In the genomic region with DNA sequence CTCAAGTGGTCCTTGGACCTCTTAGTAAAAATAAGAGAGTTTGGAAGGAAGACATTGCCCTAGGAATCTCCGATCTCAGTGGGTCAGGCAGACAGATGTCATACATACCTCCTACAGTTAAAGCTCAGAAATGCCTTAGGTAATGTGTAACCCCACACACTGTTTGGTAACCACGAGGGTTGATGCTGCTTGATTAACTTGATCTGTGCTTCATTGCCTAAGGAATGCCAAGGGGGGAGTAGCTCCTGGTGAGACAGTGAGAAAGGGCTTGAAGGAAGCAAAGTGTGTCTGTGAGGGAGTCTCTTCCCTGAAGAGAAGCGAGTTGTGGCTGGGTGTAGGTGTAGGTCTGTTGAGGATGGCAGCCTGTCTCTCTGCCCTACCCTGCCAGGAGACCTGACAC, we compare ENCODE assay signal across 13 mouse cellular contexts. TPM values are rescaled to one million over a fixed set of nuclear protein-coding genes. Genes with fewer than 3 reads are reported as not detected.
DNase-seq lines count a peak whose midpoint lies in the region; ATAC-seq and TF ChIP-seq lines count a peak whose summit lies in the region.
"Had no signal": no experiment of that assay in that cellular context is flagged by ENCODE, and none has a peak within 500 bp of the region (broad histone marks: within the 10 kb centered on the region; RNA-seq: fewer than 3 reads in every experiment).

No protein-coding gene starts in this region.

- H3K9me3 ChIP-seq in forebrain, embryonic 10.5 days, result no peaks in the 10 kb centered on the region
- H3K9me3 ChIP-seq in forebrain, embryonic 11.5 days (ENCODE audit: control insufficient read depth, low read length), result no peaks in the 10 kb centered on the region
- H3K9me3 ChIP-seq in lung, embryonic 16.5 days (ENCODE audit: control insufficient read depth, low read length), result no peaks in the 10 kb centered on the region
- no peaks in the 10 kb centered on the region for H3K9me3 ChIP-seq in lung, postnatal 0 days (ENCODE audit: low read length)
- no peaks in the 10 kb centered on the region for H3K9me3 ChIP-seq in hindbrain, postnatal 0 days (ENCODE audit: low read length)
- no peaks in the 10 kb centered on the region for H3K9me3 ChIP-seq in limb, embryonic 15.5 days
- H3K9me3 ChIP-seq: heart, embryonic 15.5 days had no signal

- no peak for TF ChIP-seq POLR2A in cerebellum, adult 2 months (IDR thresholded peaks at IDR 0.05; ENCODE audit: borderline replicate concordance, insufficient read depth, low read length)

- H3K9ac ChIP-seq in forebrain, embryonic 11.5 days (ENCODE audit: low read length), result no peak overlapping the region
- peak overlapping the region; percentile 28; the same call in 1 of the 2 replicates for H3K9ac ChIP-seq in lung, embryonic 16.5 days (ENCODE audit: low read length)
- H3K9ac ChIP-seq in lung, postnatal 0 days (replicated peaks; ENCODE audit: low read depth), result no peak overlapping the region
- H3K9ac ChIP-seq in hindbrain, postnatal 0 days (replicated peaks; ENCODE audit: low read length), result 0 out of 2 replicates have a peak overlapping the region, but pooled peaks have one; percentile 13
- 0 out of 2 replicates have a peak overlapping the region, but pooled peaks have one; percentile 1 for H3K9ac ChIP-seq in limb, embryonic 15.5 days
- H3K9ac ChIP-seq: heart, embryonic 15.5 days had no signal

- peaks cover 78% of the 10 kb centered on the region for H3K36me3 ChIP-seq in forebrain, embryonic 10.5 days (replicated peaks)
- peaks cover 7% of the 10 kb centered on the region; the same call in 1 of the 2 replicates for H3K36me3 ChIP-seq in forebrain, embryonic 11.5 days (ENCODE audit: control insufficient read depth, insufficient read depth, low read length)
- H3K36me3 ChIP-seq in lung, embryonic 16.5 days (ENCODE audit: control insufficient read depth, insufficient read depth, low read length), result peaks cover 31% of the 10 kb centered on the region
- peaks cover 27% of the 10 kb centered on the region; the same call in 1 of the 2 replicates for H3K36me3 ChIP-seq in lung, postnatal 0 days (ENCODE audit: insufficient read depth, low read length)
- H3K36me3 ChIP-seq in hindbrain, postnatal 0 days (ENCODE audit: insufficient read depth, low read length), result peaks cover 34% of the 10 kb centered on the region
- H3K36me3 ChIP-seq in limb, embryonic 15.5 days, result peaks cover 64% of the 10 kb centered on the region

- 81% methylated on average over 3 of the region's 3 CpGs for WGBS in forebrain, embryonic 10.5 days
- WGBS in forebrain, embryonic 11.5 days, result 82% methylated on average over 3 of the region's 3 CpGs
- WGBS in lung, embryonic 16.5 days, result 76% methylated on average over 3 of the region's 3 CpGs
- 74% methylated on average over 3 of the region's 3 CpGs for WGBS in lung, postnatal 0 days
- 66% methylated on average over 3 of the region's 3 CpGs for WGBS in hindbrain, postnatal 0 days
- 72% methylated on average over 3 of the region's 3 CpGs for WGBS in limb, embryonic 15.5 days
- WGBS in cerebellum, adult 2 months, result 40% methylated on average over 3 of the region's 3 CpGs

- ATAC-seq in forebrain, embryonic 11.5 days (replicated peaks; ENCODE audit: low FRiP score), result no peak
- ATAC-seq in lung, embryonic 16.5 days (ENCODE audit: low read depth), result no peak
- ATAC-seq in lung, postnatal 0 days, result no peak
- ATAC-seq in hindbrain, postnatal 0 days, result no peak
- ATAC-seq in limb, embryonic 15.5 days (ENCODE audit: insufficient number of reproducible peaks, low FRiP score, low TSS enrichment, low read depth), result no peak

- TF ChIP-seq EP300 in lung, postnatal 0 days (IDR thresholded peaks at IDR 0.05), result no peak

- H3K27ac ChIP-seq in forebrain, embryonic 10.5 days, result no peak overlapping the region
- no peak overlapping the region for H3K27ac ChIP-seq in forebrain, embryonic 11.5 days (ENCODE audit: low read depth, low read length)
- no peak overlapping the region for H3K27ac ChIP-seq in lung, embryonic 16.5 days (ENCODE audit: low read length)
- no peak overlapping the region for H3K27ac ChIP-seq in lung, postnatal 0 days (ENCODE audit: low read length)
- no peak overlapping the region for H3K27ac ChIP-seq in hindbrain, postnatal 0 days
- no peak overlapping the region for H3K27ac ChIP-seq in limb, embryonic 15.5 days
- no peak overlapping the region for H3K27ac ChIP-seq in cerebellum, adult 2 months (ENCODE audit: insufficient read depth, low read length)
- H3K27ac ChIP-seq: heart, embryonic 15.5 days had no signal

- H3K4me2 ChIP-seq in forebrain, embryonic 11.5 days (ENCODE audit: low read depth, low read length, severe bottlenecking), result no peak overlapping the region
- H3K4me2 ChIP-seq in lung, embryonic 16.5 days (ENCODE audit: low read depth, low read length), result no peak overlapping the region
- no peak overlapping the region for H3K4me2 ChIP-seq in lung, postnatal 0 days (replicated peaks; ENCODE audit: low read depth, low read length)
- H3K4me2 ChIP-seq in hindbrain, postnatal 0 days (ENCODE audit: low read depth, low read length), result no peak overlapping the region
- no peak overlapping the region for H3K4me2 ChIP-seq in limb, embryonic 15.5 days
- H3K4me2 ChIP-seq: heart, embryonic 15.5 days had no signal

- no peak for DNase-seq in forebrain, embryonic 10.5 days (ENCODE audit: extremely low spot score, low spot score)
- DNase-seq in forebrain, embryonic 11.5 days (ENCODE audit: low spot score), result no peak
- DNase-seq in lung, postnatal 0 days (ENCODE audit: low spot score), result no peak
- no peak for DNase-seq in hindbrain, postnatal 0 days (ENCODE audit: low spot score)
- no peak for DNase-seq in cerebellum, adult 2 months
- no peak for DNase-seq in left cerebral cortex, adult 11 months (ENCODE audit: low spot score)
- DNase-seq: cerebellum, adult 11-12 months; left cerebral cortex, postnatal 4 days; lung, adult 2 months had no signal

- TF ChIP-seq CTCF in lung, postnatal 0 days (IDR thresholded peaks at IDR 0.05), result no peak
- no peak for TF ChIP-seq CTCF in hindbrain, postnatal 0 days (IDR thresholded peaks at IDR 0.05; ENCODE audit: low read depth)
- no peak for TF ChIP-seq CTCF in cerebellum, adult 2 months (IDR thresholded peaks at IDR 0.05; ENCODE audit: borderline replicate concordance, insufficient read depth, low read depth, low read length)

- H3K27me3 ChIP-seq in forebrain, embryonic 10.5 days (ENCODE audit: poor library complexity, severe bottlenecking), result no peaks in the 10 kb centered on the region
- H3K27me3 ChIP-seq in forebrain, embryonic 11.5 days (ENCODE audit: control insufficient read depth, insufficient read depth, low read length), result no peaks in the 10 kb centered on the region
- H3K27me3 ChIP-seq in lung, embryonic 16.5 days (ENCODE audit: control insufficient read depth, insufficient read depth, low read depth, low read length), result no peaks in the 10 kb centered on the region
- H3K27me3 ChIP-seq in lung, postnatal 0 days (replicated peaks; ENCODE audit: insufficient read depth, low read length), result no peaks in the 10 kb centered on the region
- H3K27me3 ChIP-seq in hindbrain, postnatal 0 days (ENCODE audit: insufficient read depth, low read length), result no peaks in the 10 kb centered on the region
- H3K27me3 ChIP-seq in limb, embryonic 15.5 days, result no peaks in the 10 kb centered on the region
- H3K27me3 ChIP-seq in cerebellum, adult 2 months (ENCODE audit: control insufficient read depth, insufficient read depth, low read length), result no peaks in the 10 kb centered on the region
- H3K27me3 ChIP-seq: heart, embryonic 15.5 days had no signal

- H3K4me1 ChIP-seq in forebrain, embryonic 10.5 days, result peaks cover 31% of the 10 kb centered on the region
- H3K4me1 ChIP-seq in forebrain, embryonic 11.5 days (replicated peaks; ENCODE audit: control insufficient read depth, insufficient read depth, low read length), result peaks cover 13% of the 10 kb centered on the region
- H3K4me1 ChIP-seq in lung, embryonic 16.5 days (replicated peaks; ENCODE audit: control insufficient read depth, insufficient read depth, low read length), result peaks cover 28% of the 10 kb centered on the region
- H3K4me1 ChIP-seq in lung, postnatal 0 days (ENCODE audit: insufficient read depth, low read depth, low read length), result peaks cover 24% of the 10 kb centered on the region; the same call in 1 of the 2 replicates
- peaks cover 22% of the 10 kb centered on the region for H3K4me1 ChIP-seq in hindbrain, postnatal 0 days (ENCODE audit: insufficient read depth, low read length)
- H3K4me1 ChIP-seq in limb, embryonic 15.5 days, result peaks cover 36% of the 10 kb centered on the region
- peaks cover 19% of the 10 kb centered on the region for H3K4me1 ChIP-seq in cerebellum, adult 2 months (ENCODE audit: control insufficient read depth, insufficient read depth, low read length)

- 0 out of 2 replicates have a peak overlapping the region, but pooled peaks have one; percentile 1 for H3K4me3 ChIP-seq in forebrain, embryonic 10.5 days
- H3K4me3 ChIP-seq in forebrain, embryonic 11.5 days (ENCODE audit: low read depth, low read length), result no peak overlapping the region
- no peak overlapping the region for H3K4me3 ChIP-seq in lung, embryonic 16.5 days (ENCODE audit: low read length)
- H3K4me3 ChIP-seq in lung, postnatal 0 days (ENCODE audit: low read depth, low read length), result no peak overlapping the region
- H3K4me3 ChIP-seq in hindbrain, postnatal 0 days (ENCODE audit: low read length), result no peak overlapping the region
- H3K4me3 ChIP-seq in limb, embryonic 15.5 days, result no peak overlapping the region
- H3K4me3 ChIP-seq in cerebellum, adult 2 months (replicated peaks; ENCODE audit: insufficient read depth, low read depth, low read length), result no peak overlapping the region
- H3K4me3 ChIP-seq: heart, embryonic 15.5 days had no signal

RNA-seq across cellular contexts. Expression of gene Csad, which starts 2.8 kb away (rescaled TPM):
- polyA plus RNA-seq in forebrain, embryonic 10.5 days (2016; fragmentation: Nextera tagmentation; extraction: Ambion mirVana), result 36.0 and 39.9 TPM in 2 replicates
- polyA plus RNA-seq in forebrain, embryonic 11.5 days (2014; fragmentation: Nextera tagmentation; extraction: Ambion mirVana), result 38.2 and 39.2 TPM in 2 replicates
- 69.5 and 70.6 TPM in 2 replicates for polyA plus RNA-seq in lung, embryonic 16.5 days (2015; fragmentation: Nextera tagmentation; extraction: Ambion mirVana)
- 71.0 and 76.9 TPM in 2 replicates for polyA plus RNA-seq in lung, postnatal 0 days (2015; fragmentation: Nextera tagmentation; extraction: Ambion mirVana)
- 56.9 and 67.2 TPM in 2 replicates for total RNA-seq in hindbrain, postnatal 0 days (2014; rRNA removed)
- polyA plus RNA-seq in hindbrain, postnatal 0 days (2015; fragmentation: Nextera tagmentation; extraction: Ambion mirVana), result 41.8 and 43.1 TPM in 2 replicates
- 80.3 and 81.8 TPM in 2 replicates for polyA plus RNA-seq in limb, embryonic 15.5 days (2015; fragmentation: Nextera tagmentation; extraction: Ambion mirVana)
- polyA plus RNA-seq in cerebellum, adult 2 months (2012; rRNA removed), result 53.0 and 60.3 TPM in 2 replicates

RNA-seq across cellular contexts. Expression of gene Zfp740, which starts 4.3 kb away (rescaled TPM):
- polyA plus RNA-seq in forebrain, embryonic 10.5 days (2016; fragmentation: Nextera tagmentation; extraction: Ambion mirVana), result 71.7 and 72.7 TPM in 2 replicates
- polyA plus RNA-seq in forebrain, embryonic 11.5 days (2014; fragmentation: Nextera tagmentation; extraction: Ambion mirVana), result 79.8 and 80.7 TPM in 2 replicates
- polyA plus RNA-seq in lung, embryonic 16.5 days (2015; fragmentation: Nextera tagmentation; extraction: Ambion mirVana), result 64.0 and 67.0 TPM in 2 replicates
- polyA plus RNA-seq in lung, postnatal 0 days (2015; fragmentation: Nextera tagmentation; extraction: Ambion mirVana), result 31.9 and 33.9 TPM in 2 replicates
- total RNA-seq in hindbrain, postnatal 0 days (2014; rRNA removed), result 49.5 and 61.0 TPM in 2 replicates
- 33.8 and 37.7 TPM in 2 replicates for polyA plus RNA-seq in hindbrain, postnatal 0 days (2015; fragmentation: Nextera tagmentation; extraction: Ambion mirVana)
- polyA plus RNA-seq in limb, embryonic 15.5 days (2015; fragmentation: Nextera tagmentation; extraction: Ambion mirVana), result 51.9 and 59.9 TPM in 2 replicates
- 79.3 and 81.7 TPM in 2 replicates for polyA plus RNA-seq in cerebellum, adult 2 months (2012; rRNA removed)

RNA-seq across cellular contexts. Expression of gene Itgb7, which starts 24.4 kb away (rescaled TPM):
- 0.42 and 0.55 TPM in 2 replicates for polyA plus RNA-seq in forebrain, embryonic 10.5 days (2016; fragmentation: Nextera tagmentation; extraction: Ambion mirVana)
- polyA plus RNA-seq in forebrain, embryonic 11.5 days (2014; fragmentation: Nextera tagmentation; extraction: Ambion mirVana), result 0.76 and 1.1 TPM in 2 replicates
- polyA plus RNA-seq in lung, embryonic 16.5 days (2015; fragmentation: Nextera tagmentation; extraction: Ambion mirVana), result 3.0 and 3.9 TPM in 2 replicates
- polyA plus RNA-seq in lung, postnatal 0 days (2015; fragmentation: Nextera tagmentation; extraction: Ambion mirVana), result 3.6 and 4.3 TPM in 2 replicates
- 0.40 and 1.2 TPM in 2 replicates for total RNA-seq in hindbrain, postnatal 0 days (2014; rRNA removed)
- 1.3 and 2.1 TPM in 2 replicates for polyA plus RNA-seq in hindbrain, postnatal 0 days (2015; fragmentation: Nextera tagmentation; extraction: Ambion mirVana)
- 6.3 and 6.6 TPM in 2 replicates for polyA plus RNA-seq in limb, embryonic 15.5 days (2015; fragmentation: Nextera tagmentation; extraction: Ambion mirVana)
- polyA plus RNA-seq in cerebellum, adult 2 months (2012; rRNA removed), result 5.2 and 8.4 TPM in 2 replicates

RNA-seq across cellular contexts. Expression of gene Rarg, which starts 50.0 kb away (rescaled TPM):
- 27.5 and 31.3 TPM in 2 replicates for polyA plus RNA-seq in forebrain, embryonic 10.5 days (2016; fragmentation: Nextera tagmentation; extraction: Ambion mirVana)
- polyA plus RNA-seq in forebrain, embryonic 11.5 days (2014; fragmentation: Nextera tagmentation; extraction: Ambion mirVana), result 19.3 and 19.7 TPM in 2 replicates
- 46.7 and 46.9 TPM in 2 replicates for polyA plus RNA-seq in lung, embryonic 16.5 days (2015; fragmentation: Nextera tagmentation; extraction: Ambion mirVana)
- 35.8 and 40.2 TPM in 2 replicates for polyA plus RNA-seq in lung, postnatal 0 days (2015; fragmentation: Nextera tagmentation; extraction: Ambion mirVana)
- total RNA-seq in hindbrain, postnatal 0 days (2014; rRNA removed), result 8.8 and 11.4 TPM in 2 replicates
- 3.8 and 4.4 TPM in 2 replicates for polyA plus RNA-seq in hindbrain, postnatal 0 days (2015; fragmentation: Nextera tagmentation; extraction: Ambion mirVana)
- 120 and 128 TPM in 2 replicates for polyA plus RNA-seq in limb, embryonic 15.5 days (2015; fragmentation: Nextera tagmentation; extraction: Ambion mirVana)
- polyA plus RNA-seq in cerebellum, adult 2 months (2012; rRNA removed), result 12.8 and 12.9 TPM in 2 replicates

RNA-seq across cellular contexts. Expression of gene Soat2, which starts 57.0 kb away (rescaled TPM):
- polyA plus RNA-seq in forebrain, embryonic 10.5 days (2016; fragmentation: Nextera tagmentation; extraction: Ambion mirVana), result 0.09 TPM in 1 of 2 replicates, not detected in the other
- not detected in 2 replicates for polyA plus RNA-seq in forebrain, embryonic 11.5 days (2014; fragmentation: Nextera tagmentation; extraction: Ambion mirVana)
- 0.30 and 0.50 TPM in 2 replicates for polyA plus RNA-seq in lung, embryonic 16.5 days (2015; fragmentation: Nextera tagmentation; extraction: Ambion mirVana)
- 0.08 and 0.16 TPM in 2 replicates for polyA plus RNA-seq in lung, postnatal 0 days (2015; fragmentation: Nextera tagmentation; extraction: Ambion mirVana)
- total RNA-seq in hindbrain, postnatal 0 days (2014; rRNA removed), result 0.16 TPM in 1 of 2 replicates, not detected in the other
- polyA plus RNA-seq in hindbrain, postnatal 0 days (2015; fragmentation: Nextera tagmentation; extraction: Ambion mirVana), result 0.09 TPM in 1 of 2 replicates, not detected in the other
- 0.61 and 0.81 TPM in 2 replicates for polyA plus RNA-seq in limb, embryonic 15.5 days (2015; fragmentation: Nextera tagmentation; extraction: Ambion mirVana)
- 0.08 TPM in 1 of 2 replicates, not detected in the other for polyA plus RNA-seq in cerebellum, adult 2 months (2012; rRNA removed)
- total RNA-seq: layer of hippocampus, postnatal 14 days; left cerebral cortex, postnatal 4 days had no signal

Comparison
In these comparisons a context has a peak if more than half of its experiments do, and no peak if none do; other contexts are left out.
1. H3K9ac ChIP-seq: peak in lung, embryonic 16.5 days (single experiment), hindbrain, postnatal 0 days (single experiment) and limb, embryonic 15.5 days (single experiment); none in forebrain, embryonic 11.5 days (single experiment) and lung, postnatal 0 days (single experiment).